Mouse (Mus musculus): Measurements from ENCODE around the gene Ankrd13a.

Ankrd13a gene

DNA sequence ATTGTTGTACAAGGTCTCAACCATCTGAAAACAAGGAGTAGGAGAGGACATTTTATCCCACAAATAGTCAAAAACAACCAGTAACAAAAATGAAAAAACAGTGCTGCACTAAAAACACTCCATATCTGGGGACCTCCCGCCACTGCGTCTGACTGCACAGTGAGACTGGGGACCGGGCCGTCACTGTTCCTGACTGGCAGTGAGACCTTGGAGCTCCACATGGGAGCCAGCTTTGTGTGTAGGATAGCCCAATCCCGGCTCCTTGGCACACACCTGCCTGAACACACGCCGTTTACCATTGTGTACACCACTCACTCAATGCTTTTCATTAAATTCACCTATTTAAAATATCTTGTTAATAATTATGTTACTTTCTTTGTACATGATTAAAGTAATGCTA, 7.3 kb upstream of the Ankrd13a start:
- no peak for DNase-seq

GRCm38 (mm10) chr5:114769786-114770185, 4.7 kb upstream of the Ankrd13a start:
- DNase-seq = no peak

DNA sequence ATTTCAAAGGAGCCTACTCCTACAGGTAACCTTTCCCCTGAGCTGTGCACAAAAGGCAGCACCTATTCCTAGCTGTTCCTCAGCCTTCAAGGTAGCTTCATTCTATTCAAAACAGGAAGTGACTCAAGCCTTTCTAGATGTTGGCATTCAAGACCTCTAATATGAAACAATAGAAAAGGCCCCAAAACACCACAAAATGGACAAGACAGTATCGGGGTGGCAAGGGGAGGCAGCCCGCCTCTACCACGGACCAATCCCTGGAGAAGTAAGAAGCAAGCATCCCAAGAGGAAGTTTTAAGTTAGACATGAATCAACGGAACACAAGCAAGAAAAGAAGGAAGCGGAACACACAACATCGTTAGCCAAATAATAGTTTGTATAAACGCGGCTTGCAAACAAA, 2.7 kb upstream of the Ankrd13a start:
- DNase-seq = no peak

GRCm38 (mm10) chr5:114772456-114773203, 1.8 kb upstream of the Ankrd13a start:
- DNase-seq = peak; percentile 72

- DNase-seq = peak; percentile 99
Observed at GRCm38 (mm10) chr5:114773211-114773710, 1.2 kb upstream of the Ankrd13a start.

GRCm38 (mm10) chr5:114773780-114774179, 697 bp upstream of the Ankrd13a start:
- DNase-seq = no peak

- peak; percentile 16 for DNase-seq
Observed at GRCm38 (mm10) chr5:114775056-114775979, 841 bp downstream of the Ankrd13a start, which contains the start of gene Git2. TSS of gene Git2 (minus strand) at chr5:114775517.

- no peak for DNase-seq
Observed at GRCm38 (mm10) chr5:114776174-114776573, 1.7 kb downstream of the Ankrd13a start.

- no peak for DNase-seq
Observed at GRCm38 (mm10) chr5:114779956-114780489, 5.5 kb downstream of the Ankrd13a start.

GRCm38 (mm10) chr5:114780912-114781311, 6.4 kb downstream of the Ankrd13a start:
- DNase-seq = no peak

GRCm38 (mm10) chr5:114782991-114783390, 8.5 kb downstream of the Ankrd13a start:
- no peak for DNase-seq

DNA sequence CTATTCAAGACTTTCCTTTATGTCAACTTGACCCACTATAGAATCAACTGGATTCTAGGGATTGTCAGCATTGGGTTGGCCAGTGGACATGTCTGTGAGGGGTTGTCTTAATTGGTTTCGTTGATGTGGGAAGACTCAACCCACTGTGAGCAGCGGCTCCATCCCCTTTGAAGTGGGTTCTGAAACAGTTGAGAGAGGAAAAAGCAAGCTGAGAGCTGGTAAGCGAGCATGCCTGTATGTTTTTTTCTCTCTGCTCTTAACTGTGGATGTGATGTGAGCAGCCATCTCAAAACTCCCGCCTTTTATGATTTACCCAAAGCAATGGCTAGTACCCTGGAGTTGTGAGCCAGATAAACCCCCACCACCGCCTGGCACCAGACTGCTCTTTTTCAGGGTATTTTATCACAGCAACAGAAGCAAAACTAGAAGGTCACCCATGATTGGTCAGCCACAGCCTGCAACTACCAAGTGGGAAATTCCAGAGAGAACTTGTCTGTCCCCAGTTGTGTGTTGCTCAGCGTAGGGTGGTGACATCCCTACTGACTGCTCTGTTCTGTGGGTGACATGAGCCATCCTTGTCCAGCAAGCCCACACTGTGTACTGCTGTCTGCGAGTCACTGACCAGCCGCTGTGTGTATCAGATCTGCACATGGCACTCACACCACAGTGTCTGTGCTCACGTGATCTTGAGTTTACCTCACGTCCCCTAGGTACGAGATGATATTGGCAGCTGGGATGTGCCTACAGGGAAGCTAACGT, 9.1 kb downstream of the Ankrd13a start:
- no peak for DNase-seq

DNA sequence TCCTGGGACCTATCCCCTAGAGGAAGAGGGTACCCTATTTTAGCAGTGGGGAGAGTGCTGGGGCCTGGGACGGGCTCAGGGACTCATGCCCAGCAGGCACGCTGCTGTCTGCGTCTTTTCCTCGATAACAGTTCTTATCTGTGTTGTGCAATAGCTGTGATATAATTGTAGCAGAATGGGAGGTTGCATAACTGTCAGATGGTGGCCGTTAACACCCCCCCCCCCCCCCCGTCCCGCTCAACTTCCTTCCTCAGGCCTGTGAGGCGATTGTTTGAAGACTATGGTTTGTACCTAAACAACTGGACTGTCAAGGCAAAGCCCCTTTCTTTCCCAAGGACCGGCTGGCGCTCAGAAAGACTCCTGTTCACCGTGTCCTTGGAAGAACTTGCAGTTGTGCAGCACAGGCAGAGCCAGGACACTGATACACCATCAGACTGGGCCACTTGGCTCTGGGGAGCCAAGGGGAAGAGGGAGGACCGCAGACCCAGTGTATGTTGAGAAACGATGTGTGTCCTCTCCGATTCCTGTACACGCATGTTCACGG, 10.2 kb downstream of the Ankrd13a start:
- peak; percentile 43 for DNase-seq

DNA sequence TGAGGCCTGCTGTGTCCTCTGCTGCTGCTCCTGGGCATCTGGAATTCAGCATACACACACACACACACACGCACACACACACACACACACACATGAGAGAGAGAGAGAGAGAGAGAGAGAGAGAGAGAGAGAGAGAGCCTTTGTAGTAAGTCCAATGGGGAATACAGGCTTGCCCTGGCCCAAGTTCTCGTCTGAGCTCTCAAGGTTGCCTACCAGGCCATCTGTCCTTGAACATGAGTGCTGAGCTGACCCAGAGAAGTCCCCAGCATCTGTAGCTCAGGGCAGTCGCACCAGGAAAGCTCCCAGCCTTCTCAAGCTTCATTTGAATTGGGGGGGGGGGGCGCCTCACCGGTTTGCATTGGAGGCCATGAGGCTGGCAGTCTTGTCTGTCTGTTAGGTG, 10.7 kb downstream of the Ankrd13a start:
- no peak for DNase-seq

- no peak for DNase-seq
Observed at GRCm38 (mm10) chr5:114793317-114793716, 18.8 kb downstream of the Ankrd13a start.

DNA sequence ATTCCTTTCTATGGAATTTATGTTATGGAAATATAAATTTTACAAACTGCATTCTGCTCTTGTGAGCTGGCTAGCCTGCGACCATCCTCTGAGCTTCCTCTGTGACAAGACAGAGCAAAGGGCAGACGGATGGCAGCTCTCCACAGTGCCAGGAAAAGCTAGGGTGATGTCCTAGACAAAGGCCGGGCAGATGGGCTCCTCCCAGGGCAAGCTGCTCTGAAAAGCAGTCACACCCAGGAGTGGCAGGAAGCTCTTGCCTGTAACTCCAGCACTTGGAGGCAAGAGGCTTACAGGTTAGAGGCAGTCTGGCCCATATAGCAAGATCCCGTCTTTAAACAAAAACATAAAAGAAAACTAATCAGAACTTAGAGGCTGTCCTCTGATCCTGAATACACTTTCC, 20.1 kb downstream of the Ankrd13a start:
- no peak for DNase-seq

DNA sequence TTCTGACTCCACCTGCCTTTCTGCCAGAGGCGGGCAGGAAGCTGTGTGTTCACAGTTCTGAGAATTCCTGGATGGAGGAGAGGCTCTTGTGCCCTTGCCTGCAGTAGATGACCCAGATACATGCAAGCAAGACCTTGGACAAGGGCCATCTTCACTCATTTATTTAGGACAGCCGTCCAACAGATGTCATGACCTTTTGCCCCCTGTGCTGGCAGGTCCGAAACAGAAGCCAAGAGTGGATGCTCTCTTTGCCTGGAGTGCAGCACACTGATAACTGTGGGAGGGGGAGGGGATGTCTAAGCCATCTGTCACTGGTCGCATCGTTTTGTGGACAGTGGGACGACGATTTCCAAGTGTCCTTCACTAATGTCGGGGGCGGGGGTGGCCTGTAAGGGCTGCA, 20.8 kb downstream of the Ankrd13a start:
- DNase-seq = no peak

- DNase-seq = no peak
Observed at GRCm38 (mm10) chr5:114795653-114796052, 21.2 kb downstream of the Ankrd13a start.

- DNase-seq = no peak
Observed at GRCm38 (mm10) chr5:114796299-114797012, 22.0 kb downstream of the Ankrd13a start.

- DNase-seq = no peak
Observed at GRCm38 (mm10) chr5:114797253-114797652, 22.8 kb downstream of the Ankrd13a start.

GRCm38 (mm10) chr5:114799848-114800247, 25.4 kb downstream of the Ankrd13a start:
- no peak for DNase-seq

DNA sequence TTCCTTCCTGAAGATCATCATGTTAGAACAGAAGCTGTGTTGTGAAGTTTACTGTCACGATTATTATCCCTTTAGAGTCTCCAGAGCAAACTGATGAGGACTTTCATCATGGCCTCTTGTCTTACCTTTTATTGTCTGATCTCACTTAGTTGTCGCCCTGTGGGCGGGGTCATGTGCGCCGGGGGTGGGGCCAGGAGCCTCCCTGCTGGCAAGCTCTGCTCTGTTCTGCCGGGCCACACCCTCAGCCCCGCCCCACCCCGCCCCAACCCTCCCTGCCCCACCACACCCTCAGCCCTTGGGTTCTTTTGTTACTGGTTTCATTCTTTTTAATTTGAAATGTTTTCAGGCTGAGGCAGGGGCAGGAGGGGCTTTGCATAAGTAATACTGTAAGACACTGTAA, 26.6 kb downstream of the Ankrd13a start:
- DNase-seq = no peak
